Mouse (Mus musculus) cortical plate, adult 2 months (tissue): ENCODE data around the gene Gm45753. TPM values are rescaled to one million over a fixed set of nuclear protein-coding genes. Genes with fewer than 3 reads are reported as not detected.

Experiments used
- H3K27ac ChIP-seq: fragments of 200-500 bp; 2 replicates; pipeline ENCODE4 v1.5.1; 2012; ENCODE audit warnings: low read length, control low read depth, inconsistent platforms; ENCODE audit not compliant: insufficient read depth
- H3K4me1 ChIP-seq: fragments of 200-500 bp; 2 replicates; pipeline ENCODE4 v1.6.1; 2011; ENCODE audit warnings: low read length; ENCODE audit not compliant: control insufficient read depth, insufficient read depth
- H3K4me3 ChIP-seq: fragments of 200-500 bp; 2 replicates; pipeline ENCODE4 v1.5.1; 2011; ENCODE audit warnings: mild to moderate bottlenecking, low read length, control low read depth; ENCODE audit not compliant: insufficient read depth
- CTCF ChIP-seq: fragments of 200-500 bp; IDR thresholded peaks from 2 replicates; pipeline ENCODE4 v1.5.1; 2011; ENCODE audit warnings: mild to moderate bottlenecking, control low read depth, low read length; ENCODE audit not compliant: insufficient read depth; ENCODE audit errors: extremely low read depth
- POLR2A ChIP-seq: fragments of 200-500 bp; IDR thresholded peaks from 2 replicates; pipeline ENCODE4 v1.6.1; 2011; ENCODE audit warnings: mild to moderate bottlenecking, low read length, control low read depth; ENCODE audit not compliant: insufficient read depth; ENCODE audit errors: extremely low read depth
- polyA plus RNA-seq: library from polyadenylated mRNA; depleted of rRNA; stranded (reverse); fragments of >200 nt; gene quantifications from 2 replicates; pipeline ENCODE4 v1.2.3, GENCODE M21; 2012

Gene Gm45753
- polyA plus RNA-seq, 1 experiment: not detected

- Histone ChIP-seq H3K4me1 (no peaks in the 10 kb centered on the region), H3K4me3 (no peak overlapping the region), H3K27ac (no peak overlapping the region)
- no peak for TF ChIP-seq CTCF
- TF ChIP-seq POLR2A: no peak
Observed at GRCm38 (mm10) chr8:45324151-45324550, 15.9 kb upstream of the Gm45753 start.

- no peak overlapping the region for H3K27ac ChIP-seq
- H3K4me3 ChIP-seq: no peak overlapping the region
- H3K4me1 ChIP-seq: no peaks in the 10 kb centered on the region
- TF ChIP-seq CTCF (no peak), POLR2A (no peak)
Observed at GRCm38 (mm10) chr8:45321365-45321764, 13.1 kb upstream of the Gm45753 start.

- TF ChIP-seq POLR2A (no peak), CTCF (no peak)
- no peak overlapping the region for H3K4me3 ChIP-seq
- no peaks in the 10 kb centered on the region for H3K4me1 ChIP-seq
- H3K27ac ChIP-seq: no peak overlapping the region
Observed at GRCm38 (mm10) chr8:45320930-45321329, 12.7 kb upstream of the Gm45753 start.

DNA sequence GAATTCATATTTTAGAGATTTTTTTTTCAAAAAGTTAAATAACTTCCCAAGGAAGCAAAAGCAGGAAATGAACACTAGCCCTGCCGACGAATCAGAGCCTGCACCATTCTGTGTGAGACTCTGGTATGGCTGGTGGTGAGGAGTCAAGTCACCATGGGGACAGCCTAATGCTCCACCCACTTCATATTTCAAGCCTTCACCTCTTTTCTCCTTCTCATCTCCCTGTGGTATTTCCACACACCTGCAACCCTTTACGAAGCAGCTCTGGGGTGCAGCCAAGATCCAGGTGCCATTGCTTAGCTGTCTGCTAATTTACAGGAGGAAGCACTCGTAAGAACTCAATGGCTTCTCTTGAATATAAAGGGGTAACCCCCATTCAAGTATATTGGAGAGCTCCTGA is 2.7 kb upstream of the Gm45753 start:
- H3K4me3 ChIP-seq: no peak overlapping the region
- no peaks in the 10 kb centered on the region for H3K4me1 ChIP-seq
- no peak for TF ChIP-seq CTCF
- TF ChIP-seq POLR2A: no peak
- H3K27ac ChIP-seq: no peak overlapping the region

DNA sequence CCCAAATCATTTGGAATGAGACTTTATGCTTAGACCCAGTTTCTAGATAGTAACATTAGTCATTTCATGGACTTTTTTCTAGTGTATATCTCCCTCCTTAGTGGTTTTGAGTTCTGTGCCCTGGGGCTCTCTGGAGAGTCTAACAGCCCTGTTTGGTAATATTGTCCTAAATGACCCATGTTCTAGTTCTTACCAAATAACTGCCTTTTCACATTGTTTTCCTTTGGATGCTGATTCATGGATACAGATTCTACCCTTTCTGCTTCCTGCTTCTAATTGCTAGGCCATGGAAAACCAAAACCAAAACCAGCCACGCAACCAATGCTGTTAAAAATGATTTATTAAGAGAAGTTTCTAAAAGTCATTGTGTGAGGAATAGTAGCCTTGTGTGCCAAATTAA is 2.8 kb downstream of the Gm45753 start:
- H3K4me3 ChIP-seq: no peak overlapping the region
- no peaks in the 10 kb centered on the region for H3K4me1 ChIP-seq
- H3K27ac ChIP-seq: no peak overlapping the region
- TF ChIP-seq CTCF (no peak), POLR2A (no peak)

DNA sequence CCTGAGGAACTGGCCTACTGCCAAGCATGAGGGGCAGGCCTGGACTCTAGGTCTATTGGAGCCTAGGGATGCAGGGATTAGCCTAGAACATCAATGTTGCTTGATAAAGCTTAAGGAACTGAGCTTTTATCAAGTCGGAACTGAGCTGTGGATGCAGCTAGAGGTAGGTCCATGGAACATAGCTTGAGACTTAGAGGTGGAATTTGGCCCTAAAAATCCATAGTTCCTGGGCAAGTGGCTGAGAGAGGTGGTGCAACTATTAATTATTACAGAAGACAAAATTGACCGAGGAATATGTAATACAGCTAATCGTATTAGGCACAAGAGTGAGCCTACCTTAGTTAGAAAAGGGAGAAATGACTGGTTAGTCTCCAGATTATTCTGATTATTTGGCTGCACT is 3.9 kb downstream of the Gm45753 start:
- no peak for TF ChIP-seq POLR2A
- TF ChIP-seq CTCF: no peak
- Histone ChIP-seq H3K27ac (no peak overlapping the region), H3K4me1 (no peaks in the 10 kb centered on the region), H3K4me3 (no peak overlapping the region)

DNA sequence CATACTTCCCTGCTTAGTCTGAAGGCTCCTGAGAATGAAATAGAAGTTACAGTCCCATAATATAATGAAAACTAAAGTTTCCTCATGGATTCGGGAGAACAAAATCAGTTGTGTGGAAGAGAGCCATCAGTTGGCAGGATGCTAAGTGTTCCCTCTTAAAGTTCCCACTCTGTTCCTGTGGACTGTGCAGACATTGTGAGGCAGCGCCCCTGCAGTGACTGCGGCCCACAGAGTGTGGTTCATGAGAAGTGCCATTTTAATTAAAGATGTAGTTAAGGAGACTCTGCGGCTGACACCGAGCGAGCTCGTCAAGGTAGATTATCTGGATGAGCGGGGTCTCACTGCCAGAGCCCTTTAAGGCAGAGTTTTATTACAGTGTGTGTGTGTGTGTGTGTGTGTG is 5.9 kb downstream of the Gm45753 start:
- Histone ChIP-seq H3K4me1 (no peaks in the 10 kb centered on the region), H3K4me3 (no peak overlapping the region), H3K27ac (no peak overlapping the region)
- TF ChIP-seq CTCF (no peak), POLR2A (no peak)

GRCm38 (mm10) chr8:45295276-45295675 is 13.0 kb downstream of the Gm45753 start:
- no peak overlapping the region for H3K4me3 ChIP-seq
- no peak overlapping the region for H3K27ac ChIP-seq
- TF ChIP-seq CTCF: no peak
- no peak for TF ChIP-seq POLR2A
- H3K4me1 ChIP-seq: no peaks in the 10 kb centered on the region

DNA sequence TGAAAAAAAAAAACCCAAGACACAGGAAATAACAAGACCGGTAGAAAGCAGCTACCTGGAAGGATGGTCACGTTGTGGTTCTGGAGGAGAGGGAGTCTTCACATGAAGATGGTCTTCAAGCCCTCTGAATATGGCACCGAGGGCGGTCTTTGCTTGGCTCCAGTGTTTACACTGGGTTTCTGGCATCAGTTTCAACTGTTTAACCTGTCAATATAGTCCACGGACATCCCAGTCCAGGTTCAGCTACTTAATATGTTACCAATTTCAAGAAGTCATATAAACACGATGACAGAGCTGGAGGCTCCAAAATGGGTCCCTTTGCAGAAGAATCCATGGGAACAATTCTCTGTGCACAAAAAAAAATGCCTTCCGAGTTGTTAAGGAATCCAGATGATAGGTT is 13.6 kb downstream of the Gm45753 start, which contains the start of gene Klkb1:
Gene Klkb1, minus strand, starts transcription at position 173 of the 400 bp plus-strand sequence.
- Histone ChIP-seq H3K4me3 (no peak within 1 kb of the TSS), H3K27ac (no peak within 1 kb of the TSS), H3K4me1 (no peaks in the 10 kb centered on the region)
- TF ChIP-seq CTCF (no peak), POLR2A (no peak)

DNA sequence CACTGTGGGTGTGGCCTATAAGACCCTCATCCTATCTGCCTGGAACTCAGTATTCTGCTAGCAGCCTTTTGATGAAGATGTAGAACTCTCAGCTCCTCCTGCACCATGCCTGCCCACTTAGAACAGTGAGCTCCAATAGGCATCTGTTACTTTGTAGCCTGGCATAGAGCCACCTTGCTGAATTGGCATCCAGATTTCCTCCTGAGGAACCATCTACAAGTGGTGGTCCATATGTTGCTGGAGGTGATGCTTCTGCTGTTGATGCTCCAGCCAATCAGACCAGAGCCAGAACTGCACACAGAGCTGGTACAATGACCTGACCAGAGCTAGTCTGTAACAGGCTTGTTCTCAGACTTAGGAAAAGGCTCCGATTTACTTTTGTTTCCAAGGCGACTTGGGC is 16.5 kb downstream of the Gm45753 start:
- Histone ChIP-seq H3K27ac (no peak overlapping the region), H3K4me3 (no peak overlapping the region), H3K4me1 (no peaks in the 10 kb centered on the region)
- TF ChIP-seq POLR2A (no peak), CTCF (no peak)

GRCm38 (mm10) chr8:45281630-45282029 is 26.6 kb downstream of the Gm45753 start:
- no peak overlapping the region for H3K4me3 ChIP-seq
- H3K27ac ChIP-seq: no peak overlapping the region
- no peak for TF ChIP-seq CTCF
- TF ChIP-seq POLR2A: no peak
- no peaks in the 10 kb centered on the region for H3K4me1 ChIP-seq
